Mouse (Mus musculus): ENCODE data around the gene Serpinb1a. TPM values are rescaled to one million over a fixed set of nuclear protein-coding genes. Genes with fewer than 3 reads are reported as not detected.

The Serpinb1a gene
- polyA plus RNA-seq, 1 experiment from 2014 or later, result 0.67 TPM

DNA sequence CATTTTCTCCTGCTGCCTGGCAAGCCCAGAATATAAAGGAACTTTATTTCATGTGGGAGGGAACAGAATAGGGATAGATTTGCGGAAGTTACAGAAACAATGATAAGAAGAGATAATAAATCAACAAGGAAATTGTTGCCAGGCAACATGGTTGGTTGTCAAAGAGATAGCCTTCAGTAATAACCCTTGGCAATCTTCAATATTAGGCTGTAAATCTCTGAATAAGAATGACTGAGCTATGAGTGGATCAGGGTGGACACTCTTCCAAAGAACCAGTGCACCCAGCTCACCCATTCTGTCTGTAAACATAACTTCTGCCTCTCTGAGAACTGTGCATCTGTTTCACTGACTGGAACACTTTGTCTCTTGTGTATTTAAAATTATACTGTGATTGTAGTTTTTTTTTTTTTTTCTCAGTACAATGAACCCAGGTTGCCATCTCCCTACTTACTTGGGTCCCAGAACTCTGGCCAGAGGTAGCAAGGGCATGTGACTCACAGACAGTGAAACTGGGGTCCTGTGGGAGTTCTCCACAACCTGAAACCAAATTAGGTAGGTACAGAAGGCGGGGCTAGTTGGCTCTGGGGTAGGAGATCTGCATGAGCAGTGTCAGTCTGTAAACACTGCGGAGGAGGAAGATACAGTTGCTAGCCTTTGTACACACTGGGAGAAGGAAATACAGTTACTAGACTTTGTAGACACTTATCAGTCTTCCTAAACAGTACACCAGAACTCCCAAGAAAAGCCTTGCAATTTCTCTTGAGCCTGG is 19.3 kb downstream of the Serpinb1a start:
- Histone ChIP-seq H3K4me1 (no peaks in the 10 kb centered on the region), H3K4me3 (no peak overlapping the region), H3K36me3 (replicated peaks) (no peaks in the 10 kb centered on the region), H3K27ac (replicated peaks) (no peak overlapping the region), H3K27me3 (replicated peaks; ENCODE audit: low read depth, poor library complexity, severe bottlenecking) (no peaks in the 10 kb centered on the region), H3K9me3 (no peaks in the 10 kb centered on the region)
- DNase-seq (ENCODE audit: low spot score), result no peak
- WGBS, result 89% methylated on average over 3 of the region's 3 CpGs

DNA sequence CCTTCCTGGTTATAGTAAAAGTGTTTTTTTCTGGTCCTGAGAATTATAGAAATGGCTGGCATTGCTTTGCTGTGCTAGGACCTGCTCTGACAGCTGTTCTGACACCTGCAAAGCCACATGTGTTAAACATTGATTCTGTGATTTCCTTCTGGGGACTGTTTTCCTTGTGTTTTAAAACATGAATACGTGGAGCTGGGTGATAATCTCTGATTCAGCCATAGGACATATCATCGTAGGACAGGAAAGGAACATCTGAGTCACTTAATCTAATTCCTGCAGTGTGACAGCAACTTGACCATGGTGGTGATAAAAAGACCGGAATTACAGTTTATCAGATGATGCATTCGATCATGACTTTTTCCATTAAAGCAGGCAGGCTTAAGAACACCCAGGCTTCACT is 22.1 kb downstream of the Serpinb1a start:
- WGBS, result 90% methylated on average over 4 of the region's 4 CpGs

DNA sequence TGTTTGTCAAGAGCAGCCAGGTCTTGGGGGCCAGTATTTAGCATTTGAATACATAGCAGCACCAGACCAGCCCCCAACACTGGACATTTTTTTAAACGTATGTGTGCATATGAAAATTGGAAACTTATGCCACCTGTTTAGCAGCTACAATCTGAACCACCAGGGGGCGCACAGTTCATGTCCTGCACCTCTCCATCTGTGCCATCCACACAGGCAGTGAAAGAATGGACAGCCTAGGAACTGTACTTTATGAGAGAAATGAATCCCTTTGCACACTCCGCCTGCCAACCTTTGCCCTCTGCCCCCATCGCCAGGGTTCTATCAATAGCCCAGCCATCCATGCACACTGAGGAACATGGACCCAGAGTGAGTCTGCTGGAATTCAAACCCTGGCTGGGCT is 23.0 kb downstream of the Serpinb1a start:
- Histone ChIP-seq H3K9me3 (no peaks in the 10 kb centered on the region), H3K27ac (replicated peaks) (no peak overlapping the region)
- 60% methylated on average over 4 of the region's 4 CpGs for WGBS

More for the DNA sequence above, 22.1 kb downstream of the Serpinb1a start:
- Histone ChIP-seq H3K4me3 (no peak overlapping the region), H3K4me1 (no peaks in the 10 kb centered on the region), H3K9me3 (no peaks in the 10 kb centered on the region), H3K27me3 (replicated peaks; ENCODE audit: low read depth, poor library complexity, severe bottlenecking) (no peaks in the 10 kb centered on the region), H3K36me3 (replicated peaks) (no peaks in the 10 kb centered on the region), H3K27ac (replicated peaks) (no peak overlapping the region)
- no peak for DNase-seq (ENCODE audit: low spot score)

DNA sequence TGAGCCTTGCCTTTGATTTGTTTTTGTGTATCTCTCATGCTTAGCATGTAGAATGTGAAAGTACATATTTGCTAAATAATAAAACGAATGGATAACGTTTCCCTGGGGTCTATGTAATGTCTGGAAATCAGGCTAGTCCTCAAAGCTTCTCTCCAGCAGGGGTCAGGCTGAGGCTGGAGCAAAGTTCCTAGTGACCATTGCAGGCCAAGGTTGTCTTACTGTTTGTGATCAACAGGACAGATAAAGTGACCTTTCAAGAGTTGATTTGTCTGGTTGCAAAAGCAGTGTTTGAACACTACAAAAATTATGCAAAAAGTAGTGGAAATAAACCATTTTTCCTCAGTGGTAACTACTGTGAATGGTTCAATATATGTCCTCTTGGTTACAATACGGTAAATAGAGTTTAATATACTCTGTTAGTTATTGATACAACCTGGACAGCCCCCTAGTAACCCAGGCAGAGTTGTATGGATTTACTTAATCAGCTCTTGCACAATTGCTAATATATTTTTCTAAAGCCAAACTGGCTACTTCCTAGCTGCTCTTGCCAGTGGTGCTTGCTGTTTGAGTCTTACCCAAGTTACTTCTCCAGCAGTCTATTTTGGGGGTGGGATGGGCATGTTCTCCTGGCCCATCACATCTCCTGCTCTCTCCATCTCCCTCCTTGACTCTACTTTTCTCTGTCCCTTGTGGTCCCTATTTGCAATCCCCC is 23.7 kb downstream of the Serpinb1a start:
- 79% methylated on average over 3 of the region's 3 CpGs for WGBS
- no peaks in the 10 kb centered on the region for H3K9me3 ChIP-seq

More for the DNA sequence above, 23.0 kb downstream of the Serpinb1a start:
- peak; percentile 61 for DNase-seq (ENCODE audit: low spot score)
- Histone ChIP-seq H3K4me1 (no peaks in the 10 kb centered on the region), H3K4me3 (no peak overlapping the region), H3K36me3 (replicated peaks) (peaks cover 4% of the 10 kb centered on the region; the same call in 1 of the 2 replicates), H3K27me3 (replicated peaks; ENCODE audit: low read depth, poor library complexity, severe bottlenecking) (no peaks in the 10 kb centered on the region)

DNA sequence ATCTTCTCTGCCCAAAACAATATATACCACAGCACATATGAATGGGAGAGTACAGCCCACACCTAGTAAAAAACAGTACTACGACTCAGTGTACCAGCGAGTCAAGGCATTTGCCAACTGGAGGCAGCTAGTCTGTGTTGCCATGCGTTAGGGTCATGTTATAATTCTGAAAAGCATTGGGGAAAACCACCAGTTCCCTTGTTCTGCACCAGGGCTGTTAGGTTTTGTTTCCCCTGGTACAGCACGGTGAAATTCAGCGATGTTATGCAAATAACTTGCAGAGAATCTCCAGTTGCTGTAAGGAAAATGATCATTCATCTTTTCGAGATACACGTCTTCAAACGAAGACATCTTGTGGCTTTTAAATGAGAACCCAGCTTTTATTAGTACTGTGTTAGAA is 25.4 kb downstream of the Serpinb1a start:
- no peaks in the 10 kb centered on the region for H3K27me3 ChIP-seq (replicated peaks; ENCODE audit: low read depth, poor library complexity, severe bottlenecking)
- whole genome bisulfite sequencing, result 92% methylated on average over 8 of the region's 8 CpGs

More for the DNA sequence above, 23.7 kb downstream of the Serpinb1a start:
- no peak for DNase-seq (ENCODE audit: low spot score)
- no peak overlapping the region for H3K4me3 ChIP-seq
- H3K36me3 ChIP-seq (replicated peaks), result peaks cover 9% of the 10 kb centered on the region; the same call in 1 of the 2 replicates
- H3K27me3 ChIP-seq (replicated peaks; ENCODE audit: low read depth, poor library complexity, severe bottlenecking), result no peaks in the 10 kb centered on the region
- H3K4me1 ChIP-seq, result no peaks in the 10 kb centered on the region
- H3K27ac ChIP-seq (replicated peaks), result no peak overlapping the region

DNA sequence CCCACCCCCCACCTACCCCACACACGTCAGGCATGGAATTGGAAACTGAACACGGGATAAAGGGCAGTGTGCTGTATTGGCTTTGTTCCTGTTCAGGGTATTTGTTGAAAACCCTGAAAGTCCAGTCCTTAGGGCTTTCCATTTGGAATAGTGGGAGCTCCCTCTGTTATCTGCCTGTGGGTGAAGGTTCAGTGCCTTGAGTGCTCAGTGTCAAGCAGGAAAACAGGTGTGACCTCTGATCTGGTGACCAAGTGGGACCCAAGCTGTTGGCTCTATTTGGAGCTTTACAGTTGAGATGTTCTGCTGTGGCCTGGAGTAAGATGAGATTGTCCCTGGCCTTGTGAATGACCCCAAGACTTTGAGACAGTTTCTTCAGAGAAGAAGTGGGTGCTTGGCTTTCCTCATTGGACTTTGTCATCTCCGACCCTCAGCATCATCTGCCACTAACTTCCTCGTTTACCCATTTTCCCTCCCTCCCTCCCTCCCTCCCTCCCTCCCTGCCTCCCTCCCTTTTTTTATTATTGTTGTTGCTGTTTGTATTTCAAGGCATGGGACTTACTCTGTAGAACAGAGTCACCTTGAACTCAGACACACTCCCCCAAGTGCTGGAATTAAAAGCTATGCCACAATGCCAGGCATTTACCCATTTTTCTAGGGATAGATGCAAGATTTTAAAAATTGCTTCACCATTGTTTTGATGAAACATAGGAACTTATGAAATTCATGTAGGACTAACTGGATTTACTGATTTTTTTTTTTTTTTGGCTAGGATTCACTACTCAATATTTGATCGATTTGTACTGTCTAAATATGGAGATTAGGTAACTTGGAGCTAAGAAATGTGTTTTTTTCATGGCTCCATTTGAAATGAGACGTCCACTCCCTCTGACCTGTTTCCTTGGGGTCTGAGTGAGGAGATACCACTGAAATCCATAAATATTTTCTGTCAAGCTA is 26.3 kb downstream of the Serpinb1a start:
- no peak for DNase-seq (ENCODE audit: low spot score)
- Histone ChIP-seq H3K4me1 (no peaks in the 10 kb centered on the region), H3K27me3 (replicated peaks; ENCODE audit: low read depth, poor library complexity, severe bottlenecking) (no peaks in the 10 kb centered on the region), H3K36me3 (replicated peaks) (peaks cover 35% of the 10 kb centered on the region), H3K9me3 (no peaks in the 10 kb centered on the region), H3K4me3 (no peak overlapping the region), H3K27ac (replicated peaks) (no peak overlapping the region)
- WGBS, result 79% methylated on average over 6 of the region's 6 CpGs

More for the DNA sequence above, 25.4 kb downstream of the Serpinb1a start:
- Histone ChIP-seq H3K4me3 (no peak overlapping the region), H3K36me3 (replicated peaks) (peaks cover 26% of the 10 kb centered on the region), H3K27ac (replicated peaks) (no peak overlapping the region), H3K9me3 (no peaks in the 10 kb centered on the region), H3K4me1 (no peaks in the 10 kb centered on the region)
- no peak for DNase-seq (ENCODE audit: low spot score)

DNA sequence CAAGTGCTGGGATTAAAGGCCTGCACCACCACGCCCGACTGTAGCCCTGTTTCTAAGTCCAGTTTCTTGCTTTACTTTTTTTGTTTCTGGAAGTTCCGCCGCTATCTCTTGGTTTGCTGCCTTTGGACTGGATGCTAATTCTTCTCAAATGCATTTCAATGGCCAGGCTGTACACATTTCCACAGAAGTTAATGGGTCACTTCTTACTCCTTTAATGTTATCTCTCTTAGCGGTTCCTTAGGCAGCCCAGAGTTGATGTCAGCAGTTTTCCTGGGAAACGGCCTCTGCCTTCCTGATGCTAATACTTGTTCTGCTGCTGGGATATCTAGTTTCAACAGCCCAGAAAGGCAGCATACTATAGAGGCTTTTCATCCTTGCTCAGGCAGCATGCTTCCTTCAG is 27.9 kb downstream of the Serpinb1a start:
- 90% methylated on average over 6 of the region's 6 CpGs for WGBS
- H3K9me3 ChIP-seq, result no peaks in the 10 kb centered on the region
- peaks cover 50% of the 10 kb centered on the region for H3K36me3 ChIP-seq (replicated peaks)
- no peaks in the 10 kb centered on the region for H3K27me3 ChIP-seq (replicated peaks; ENCODE audit: low read depth, poor library complexity, severe bottlenecking)
- H3K4me3 ChIP-seq, result no peak overlapping the region
- no peak for DNase-seq (ENCODE audit: low spot score)
- no peaks in the 10 kb centered on the region for H3K4me1 ChIP-seq
- no peak overlapping the region for H3K27ac ChIP-seq (replicated peaks)

DNA sequence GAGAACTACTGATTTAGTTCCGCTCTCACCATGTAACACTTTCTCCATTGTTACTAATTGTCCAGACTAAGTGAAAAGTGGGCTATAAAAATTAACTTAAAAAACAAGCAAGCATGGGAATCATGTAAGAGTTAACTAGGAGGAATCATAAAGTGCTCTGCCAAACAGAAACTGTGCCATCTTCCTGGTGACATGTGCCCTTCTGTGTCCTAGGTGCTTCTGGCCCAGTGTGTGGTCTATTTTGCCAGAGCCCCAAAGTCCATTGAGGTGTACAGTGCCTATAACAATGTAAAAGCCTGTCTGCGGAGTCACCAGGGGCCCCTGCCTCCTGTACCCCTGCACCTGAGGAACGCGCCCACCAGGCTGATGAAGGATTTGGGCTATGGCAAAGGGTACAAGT is 29.3 kb downstream of the Serpinb1a start:
- Histone ChIP-seq H3K36me3 (replicated peaks) (peaks cover 63% of the 10 kb centered on the region), H3K27me3 (replicated peaks; ENCODE audit: low read depth, poor library complexity, severe bottlenecking) (no peaks in the 10 kb centered on the region)

DNA sequence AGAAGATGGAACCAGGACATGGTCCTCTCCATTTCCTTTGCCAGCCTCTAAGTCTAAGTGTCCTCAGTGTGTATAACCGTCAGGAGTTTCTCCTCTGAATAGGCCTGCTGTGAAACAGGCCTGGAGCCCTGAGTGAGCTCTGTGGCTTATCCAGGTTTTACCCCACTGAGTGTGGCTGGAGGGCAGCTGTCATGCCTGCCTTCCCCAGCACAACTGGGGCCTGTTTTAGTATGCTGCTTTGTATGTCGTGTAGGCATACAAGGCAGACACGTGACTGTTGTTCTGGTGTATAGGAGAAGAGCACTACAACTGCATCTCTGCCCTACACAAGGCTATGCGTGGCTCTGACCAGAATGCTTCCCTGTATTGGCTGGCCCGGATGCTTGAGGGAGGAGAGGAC is 31.1 kb downstream of the Serpinb1a start:
- WGBS, result 89% methylated on average over 5 of the region's 5 CpGs
- DNase-seq (ENCODE audit: low spot score), result no peak
- Histone ChIP-seq H3K4me1 (no peaks in the 10 kb centered on the region), H3K4me3 (no peak overlapping the region), H3K27ac (replicated peaks) (no peak overlapping the region), H3K36me3 (replicated peaks) (peaks cover 75% of the 10 kb centered on the region), H3K27me3 (replicated peaks; ENCODE audit: low read depth, poor library complexity, severe bottlenecking) (no peaks in the 10 kb centered on the region), H3K9me3 (no peaks in the 10 kb centered on the region)

More for the DNA sequence above, 29.3 kb downstream of the Serpinb1a start:
- 97% methylated on average over 4 of the region's 4 CpGs for WGBS
- H3K4me1 ChIP-seq, result no peaks in the 10 kb centered on the region
- no peak overlapping the region for H3K4me3 ChIP-seq
- DNase-seq (ENCODE audit: low spot score), result no peak
- no peak overlapping the region for H3K27ac ChIP-seq (replicated peaks)
- H3K9me3 ChIP-seq, result no peaks in the 10 kb centered on the region

DNA sequence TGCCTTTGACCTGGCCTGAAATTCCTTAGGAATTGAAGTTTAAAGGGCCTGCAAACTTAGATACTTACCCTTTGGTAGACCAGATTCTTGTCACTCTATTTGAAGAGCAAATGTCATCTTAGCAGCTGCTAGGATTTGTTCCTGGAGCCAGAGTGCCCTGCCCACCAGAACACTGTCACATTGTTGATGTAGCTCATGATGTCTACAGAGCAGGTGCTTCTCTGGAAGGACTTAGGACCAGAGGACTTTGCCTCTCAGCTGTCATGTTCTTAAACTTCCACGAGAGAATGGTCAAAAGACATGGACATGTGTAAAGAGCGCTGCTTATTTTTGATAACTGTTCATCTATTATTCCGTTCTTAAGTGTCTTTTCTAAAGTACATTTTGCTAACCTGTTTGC is 31.7 kb downstream of the Serpinb1a start:
- 95% methylated on average over 3 of the region's 3 CpGs for WGBS
- peaks cover 78% of the 10 kb centered on the region for H3K36me3 ChIP-seq (replicated peaks)
- H3K9me3 ChIP-seq, result no peaks in the 10 kb centered on the region
- H3K4me1 ChIP-seq, result no peaks in the 10 kb centered on the region
- no peak overlapping the region for H3K4me3 ChIP-seq
- H3K27ac ChIP-seq (replicated peaks), result no peak overlapping the region
- no peak for DNase-seq (ENCODE audit: low spot score)
- H3K27me3 ChIP-seq (replicated peaks; ENCODE audit: low read depth, poor library complexity, severe bottlenecking), result no peaks in the 10 kb centered on the region

DNA sequence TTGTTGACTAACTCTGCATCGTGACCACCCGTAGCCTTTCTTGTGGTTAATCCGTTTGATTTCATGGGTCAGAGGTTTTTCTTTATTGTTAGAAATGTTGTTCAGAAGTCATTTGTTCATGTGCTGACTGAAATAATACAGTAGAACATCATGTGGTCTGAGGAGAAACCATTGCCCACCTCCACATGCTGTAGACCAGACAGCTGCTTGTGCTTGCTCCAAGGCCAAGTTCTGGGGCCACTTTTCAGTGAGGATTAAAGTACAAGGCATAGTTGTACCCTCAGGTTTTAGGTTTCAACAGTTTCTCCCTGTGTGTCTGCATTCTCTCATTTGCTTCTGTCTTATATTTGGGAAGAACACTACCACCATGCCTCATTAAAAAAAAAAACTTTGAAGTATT is 43.4 kb downstream of the Serpinb1a start:
- Histone ChIP-seq H3K4me3 (no peak overlapping the region), H3K9me3 (no peaks in the 10 kb centered on the region), H3K27me3 (replicated peaks; ENCODE audit: low read depth, poor library complexity, severe bottlenecking) (no peaks in the 10 kb centered on the region), H3K36me3 (replicated peaks) (peaks cover 44% of the 10 kb centered on the region), H3K27ac (replicated peaks) (no peak overlapping the region), H3K4me1 (peaks cover 20% of the 10 kb centered on the region)
- 85% methylated on average over 3 of the region's 3 CpGs for WGBS
- DNase-seq (ENCODE audit: low spot score), result no peak

DNA sequence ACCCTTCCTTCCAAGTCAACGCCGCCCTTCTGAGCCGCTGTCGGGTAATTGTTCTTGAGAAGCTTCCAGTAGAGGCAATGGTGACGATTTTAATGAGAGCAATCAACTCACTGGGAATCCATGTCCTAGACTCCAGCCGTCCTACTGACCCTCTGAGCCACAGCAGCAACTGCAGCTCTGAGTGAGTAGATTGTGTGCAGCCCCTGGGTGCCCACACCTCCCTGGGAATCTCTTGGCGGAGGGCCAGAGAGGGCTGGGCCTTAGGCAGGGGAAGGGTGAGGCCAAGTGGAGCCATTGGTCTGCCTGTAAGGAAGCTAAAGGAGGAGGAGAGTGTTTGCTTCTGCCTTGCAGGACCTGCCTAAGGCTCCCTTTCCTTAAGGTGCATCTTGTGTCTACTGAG is 44.2 kb downstream of the Serpinb1a start:
- DNase-seq (ENCODE audit: low spot score), result no peak
- H3K36me3 ChIP-seq (replicated peaks), result peaks cover 44% of the 10 kb centered on the region
- no peak overlapping the region for H3K4me3 ChIP-seq
- H3K9me3 ChIP-seq, result no peaks in the 10 kb centered on the region
- peaks cover 26% of the 10 kb centered on the region for H3K4me1 ChIP-seq
- 92% methylated on average over 7 of the region's 7 CpGs for WGBS
- no peaks in the 10 kb centered on the region for H3K27me3 ChIP-seq (replicated peaks; ENCODE audit: low read depth, poor library complexity, severe bottlenecking)
- H3K27ac ChIP-seq (replicated peaks), result no peak overlapping the region

Measured in embryonic facial prominence, embryonic 10.5 days (tissue).